Mouse (Mus musculus) Patski (cell line): ENCODE results near the gene Il21r. TPM values are rescaled to one million over a fixed set of nuclear protein-coding genes. Genes with fewer than 3 reads are reported as not detected.

Experiments used
- ATAC-seq: fragments of 100-300 bp; one replicate; pipeline ENCODE4 v1.8.0; 2021
- CTCF ChIA-PET: fragments of 350-600 bp; sonication (Branson Sonifier 250); formaldehyde crosslinking; loops from one replicate; lab custom pipeline; 2022; ENCODE audit warnings: inconsistent platforms; lab: Charles Lee
- POLR2A ChIA-PET: fragments of 350-600 bp; sonication (Branson Sonifier 250); formaldehyde crosslinking; loops from one replicate; lab custom pipeline; 2022; ENCODE audit warnings: antibody characterized with exemption, inconsistent platforms; lab: Charles Lee
- DNase-seq: peaks from one replicate; pipeline ENCODE4 v3.0.0-alpha.2; 2011; ENCODE audit warnings: low read depth, low spot score
- H3K27me3 ChIP-seq: fragments of 371-371 bp; one replicate; pipeline ENCODE4 v1.5.1; 2021
- CTCF ChIP-seq: fragments of 100-300 bp; IDR thresholded peaks from one replicate; pipeline ENCODE4 v1.5.1; 2021
- in situ Hi-C: fragments of 300-500 bp; cut with MboI; formaldehyde crosslinking; loops from 3 replicates; pipeline ENCODE4 v1.11.1; 2018; ENCODE audit warnings: low pct_unique_long_range_greater_than_20kb, mixed read lengths
- polyA plus RNA-seq: library from polyadenylated mRNA; unstranded; gene quantifications from one replicate; pipeline ENCODE4 v1.2.3, GENCODE M21; 2021

The Il21r gene
- polyA plus RNA-seq, 1 experiment from 2014 or later: not detected

- ChIA-PET CTCF (no interaction called here), POLR2A (no interaction called here)
- ATAC-seq (peak; percentile 40), DNase-seq (no peak)
- in situ Hi-C loops: no loop called here
- H3K27me3 ChIP-seq: no peaks in the 10 kb centered on the region
- TF ChIP-seq CTCF: no peak
Measured at GRCm38 (mm10) chr7:125679936-125680335, 76.7 kb downstream of the Il21r start.

Other genes starting within 250 kb of the Il21r start
- 1.0 TPM for gene Kdm8, start 158.8 kb upstream of the Il21r start, polyA plus RNA-seq
- gene Nsmce1, start 111.8 kb upstream of the Il21r start, polyA plus RNA-seq: 74.0 TPM
- gene Il4ra, start 51.3 kb upstream of the Il21r start, polyA plus RNA-seq: 16.5 TPM
- 59.9 TPM for gene Gtf3c1, start 104.4 kb downstream of the Il21r start, polyA plus RNA-seq
- gene D430042O09Rik, start 104.5 kb downstream of the Il21r start, polyA plus RNA-seq: 11.6 TPM